Mouse (Mus musculus): Measurements from ENCODE around the gene Mertk.

DNA sequence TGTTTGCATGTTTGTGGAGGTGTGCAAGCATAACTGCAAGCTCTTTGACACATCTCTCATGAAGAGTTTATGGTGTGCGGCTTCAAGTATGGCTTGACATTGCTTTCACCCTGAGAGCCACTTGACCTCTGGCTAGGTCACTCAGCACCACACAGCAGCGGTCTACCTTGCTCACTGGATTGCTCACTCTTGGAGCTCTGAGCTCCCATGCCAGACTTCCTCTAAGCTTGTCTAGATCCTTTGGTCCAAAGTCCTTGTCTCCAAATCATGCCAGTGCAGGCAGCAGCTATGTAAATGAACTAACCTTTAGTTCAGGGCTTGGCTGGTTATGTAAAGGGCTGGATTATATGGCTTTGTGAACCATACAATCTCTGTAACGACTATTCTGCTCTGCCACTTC is 2.3 kb upstream of the Mertk start:
- TF ChIP-seq CTCF (IDR thresholded peaks at IDR 0.05; ENCODE audit: low read depth, low read length) (no peak), POLR2A (IDR thresholded peaks at IDR 0.05; ENCODE audit: insufficient read depth, low read length) (no peak), EP300 (IDR thresholded peaks at IDR 0.05; ENCODE audit: insufficient read depth, low read depth, low read length) (no peak)
